Mouse (Mus musculus) liver (tissue): ENCODE data around the gene H13.

Experiments used
- DNase-seq: peaks from one replicate; pipeline ENCODE4 v3.0.0-alpha.2; 2020; ENCODE audit warnings: mixed read lengths

Gene H13

DNA sequence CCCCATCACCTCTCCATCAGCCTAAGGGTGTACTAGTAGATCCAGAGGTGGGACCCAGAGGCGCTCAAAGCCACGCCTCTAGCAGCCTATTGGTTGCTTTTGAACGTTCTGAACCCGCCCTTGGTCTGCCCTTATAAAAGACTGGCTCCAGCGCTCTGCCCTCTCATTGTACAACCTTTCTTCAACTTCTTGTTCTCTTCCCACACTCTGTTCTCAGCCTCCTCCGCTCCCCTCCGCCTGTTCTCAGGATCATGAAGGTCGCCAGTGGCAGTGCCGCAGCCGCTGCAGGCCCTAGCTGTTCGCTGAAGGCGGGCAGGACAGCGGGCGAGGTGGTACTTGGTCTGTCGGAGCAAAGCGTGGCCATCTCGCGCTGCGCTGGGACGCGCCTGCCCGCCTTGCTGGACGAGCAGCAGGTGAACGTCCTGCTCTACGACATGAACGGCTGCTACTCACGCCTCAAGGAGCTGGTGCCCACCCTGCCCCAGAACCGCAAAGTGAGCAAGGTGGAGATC is 66.9 kb downstream of the H13 start, which contains the start of gene Id1:
Gene Id1, plus strand, starts transcription at position 162 of the 512 bp plus-strand sequence.
- DNase-seq: peak; percentile 91

DNA sequence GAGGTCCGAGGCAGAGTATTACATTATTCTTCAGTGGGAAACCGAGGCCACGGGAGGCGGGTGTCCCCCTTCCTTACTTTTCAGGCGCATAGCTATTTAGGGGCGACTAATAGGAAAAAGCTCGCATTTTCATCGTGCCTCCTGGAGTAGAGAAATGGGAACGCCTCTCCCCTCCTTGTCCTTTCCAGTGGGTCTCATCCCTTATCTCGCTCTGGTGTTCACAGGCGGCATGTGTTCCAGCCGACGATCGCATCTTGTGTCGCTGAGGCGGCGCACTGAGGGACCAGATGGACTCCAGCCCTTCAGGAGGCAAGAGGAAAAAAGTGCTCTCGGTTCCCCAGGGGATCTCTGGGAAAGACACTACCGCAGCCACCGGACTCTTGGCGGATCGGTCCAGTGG is 67.5 kb downstream of the H13 start:
- peak; percentile 79 for DNase-seq

DNA sequence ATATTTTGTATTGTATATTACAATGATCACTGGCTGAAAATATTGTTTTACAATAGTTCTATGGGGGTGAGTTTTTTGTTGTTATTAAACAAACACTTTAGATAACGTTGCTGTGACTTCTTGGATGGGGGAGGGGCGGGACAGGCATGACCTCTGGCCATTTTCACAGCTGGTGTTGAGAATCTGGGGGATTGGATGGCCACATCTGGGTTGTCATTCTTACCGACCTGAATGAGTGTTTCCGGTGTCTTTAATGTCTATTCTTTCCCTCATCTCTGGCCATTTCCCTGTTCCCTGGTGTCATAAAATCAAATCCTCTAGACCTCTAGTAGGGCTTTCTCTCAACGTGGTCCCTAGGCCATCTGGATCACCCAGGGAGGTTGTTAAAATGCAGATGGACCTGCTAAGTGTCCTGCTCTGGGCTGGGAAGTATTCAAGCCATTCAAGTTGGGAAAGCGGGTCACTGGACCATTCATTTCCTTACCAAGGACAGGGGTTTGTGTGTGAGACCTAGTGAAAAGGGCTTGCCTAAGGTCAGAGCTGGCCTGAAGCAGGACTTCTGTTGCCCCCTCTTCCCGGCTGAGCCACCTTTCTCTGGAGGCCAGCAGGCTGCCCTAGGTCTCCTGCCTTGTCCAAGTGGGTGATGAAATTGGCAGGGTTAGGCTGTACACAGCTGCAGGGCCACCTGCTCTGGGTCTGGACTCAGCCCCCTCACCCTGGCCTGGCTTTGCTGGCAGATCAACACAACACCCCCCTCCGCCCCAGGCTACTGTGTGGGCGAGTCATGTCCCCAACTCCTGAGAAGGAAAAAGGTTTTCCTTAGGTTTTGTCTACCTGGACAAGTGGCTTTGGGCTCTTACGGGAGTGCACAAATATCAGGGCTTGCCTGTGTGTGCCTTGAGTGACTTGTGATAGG is 68.3 kb downstream of the H13 start:
- DNase-seq: no peak

DNA sequence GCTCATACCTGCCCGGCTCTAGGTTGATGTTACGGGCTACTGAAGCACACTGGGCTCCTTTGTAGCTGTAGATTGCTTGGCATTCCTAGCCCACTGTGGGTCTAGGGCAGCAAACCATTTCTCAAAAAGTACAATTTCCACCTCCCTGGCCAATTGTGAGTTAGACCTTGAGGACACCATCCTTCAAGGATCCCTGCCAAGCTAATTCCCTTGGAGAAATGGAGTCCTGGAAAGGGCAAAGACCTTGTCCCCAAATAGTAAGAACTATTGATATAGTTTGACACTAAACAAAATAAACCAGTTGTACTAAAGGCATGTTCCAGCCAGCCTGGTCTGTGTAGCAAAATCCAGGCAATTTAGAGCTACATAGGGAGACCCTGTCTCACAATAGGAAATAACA is 69.1 kb downstream of the H13 start:
- no peak for DNase-seq

DNA sequence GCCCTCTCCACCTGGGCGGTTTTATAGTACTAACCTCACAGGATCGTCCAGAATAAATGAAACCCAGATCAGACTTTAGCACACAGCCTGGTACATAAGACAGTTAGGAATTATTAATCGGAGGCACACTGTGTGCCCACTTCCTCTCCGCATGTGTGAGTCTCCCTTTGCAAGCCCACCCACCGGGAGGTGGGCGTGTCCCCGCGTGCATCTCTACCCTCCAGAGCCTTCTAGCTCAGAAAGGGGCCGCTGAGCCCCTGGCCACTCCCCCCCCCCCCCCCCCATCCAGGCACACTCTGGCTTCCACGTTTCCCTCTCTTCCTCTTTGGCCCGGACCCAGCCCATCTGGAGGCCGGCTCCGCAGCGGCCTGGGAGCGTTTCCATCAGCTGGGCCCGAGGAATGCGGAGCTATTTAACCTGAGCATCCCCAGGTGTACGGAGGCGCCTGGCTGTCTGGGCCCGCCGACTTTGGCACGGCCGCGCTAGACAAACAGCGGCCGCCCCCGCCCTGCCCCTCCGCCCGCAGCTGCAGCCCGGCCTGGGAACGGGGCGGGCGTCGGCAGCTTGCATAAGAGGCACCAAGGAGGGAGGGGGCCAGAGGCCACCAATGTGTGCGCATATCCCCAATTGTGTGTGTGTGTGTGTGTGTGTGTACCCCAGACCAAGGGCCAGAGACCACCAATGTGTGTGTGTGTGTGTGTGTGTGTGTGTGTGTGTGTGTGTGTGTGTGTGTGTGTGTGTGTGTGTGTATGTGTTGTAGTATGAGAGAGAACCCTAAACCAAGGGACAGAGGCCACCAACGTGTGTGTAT is 70.0 kb downstream of the H13 start:
- peak; percentile 80 for DNase-seq

DNA sequence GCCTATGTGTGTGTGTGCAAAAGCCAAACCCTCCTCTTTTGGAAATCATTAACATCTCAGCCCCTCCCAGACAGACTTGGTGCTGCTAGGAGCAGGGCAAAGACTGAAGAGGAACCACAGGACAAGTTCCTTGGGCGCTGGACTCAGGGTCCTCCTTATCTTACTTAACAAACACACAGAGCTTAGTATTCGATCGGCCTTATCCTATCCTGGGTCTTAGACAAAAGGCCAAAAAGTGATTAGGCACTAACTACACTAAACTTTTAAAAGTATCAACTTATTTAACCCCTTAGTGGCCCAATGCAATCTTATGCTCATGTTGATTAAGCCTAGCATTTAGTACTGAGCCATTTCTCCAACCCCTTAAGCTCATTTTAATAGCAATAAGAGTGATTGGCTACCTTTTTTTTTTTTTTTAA is 70.6 kb downstream of the H13 start:
- DNase-seq: peak; percentile 64

DNA sequence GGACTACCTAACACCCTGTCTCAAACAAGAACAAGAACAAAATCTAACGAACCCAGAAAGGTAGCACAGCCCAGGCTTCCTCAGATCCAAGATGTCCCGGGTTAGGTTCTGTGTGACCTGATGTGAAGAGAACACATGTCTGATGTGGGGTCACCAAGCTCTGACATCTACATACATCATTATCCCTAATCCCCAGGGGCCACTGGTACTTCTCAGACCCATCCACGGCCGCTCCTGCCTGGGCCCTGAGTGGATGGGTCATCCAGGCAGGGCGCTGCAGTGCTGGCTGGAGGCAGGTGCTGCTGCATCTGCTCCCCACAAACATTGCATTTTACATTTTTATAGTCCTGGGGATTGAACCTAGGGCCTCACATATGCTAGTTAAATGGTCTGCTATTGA is 71.2 kb downstream of the H13 start:
- no peak for DNase-seq

DNA sequence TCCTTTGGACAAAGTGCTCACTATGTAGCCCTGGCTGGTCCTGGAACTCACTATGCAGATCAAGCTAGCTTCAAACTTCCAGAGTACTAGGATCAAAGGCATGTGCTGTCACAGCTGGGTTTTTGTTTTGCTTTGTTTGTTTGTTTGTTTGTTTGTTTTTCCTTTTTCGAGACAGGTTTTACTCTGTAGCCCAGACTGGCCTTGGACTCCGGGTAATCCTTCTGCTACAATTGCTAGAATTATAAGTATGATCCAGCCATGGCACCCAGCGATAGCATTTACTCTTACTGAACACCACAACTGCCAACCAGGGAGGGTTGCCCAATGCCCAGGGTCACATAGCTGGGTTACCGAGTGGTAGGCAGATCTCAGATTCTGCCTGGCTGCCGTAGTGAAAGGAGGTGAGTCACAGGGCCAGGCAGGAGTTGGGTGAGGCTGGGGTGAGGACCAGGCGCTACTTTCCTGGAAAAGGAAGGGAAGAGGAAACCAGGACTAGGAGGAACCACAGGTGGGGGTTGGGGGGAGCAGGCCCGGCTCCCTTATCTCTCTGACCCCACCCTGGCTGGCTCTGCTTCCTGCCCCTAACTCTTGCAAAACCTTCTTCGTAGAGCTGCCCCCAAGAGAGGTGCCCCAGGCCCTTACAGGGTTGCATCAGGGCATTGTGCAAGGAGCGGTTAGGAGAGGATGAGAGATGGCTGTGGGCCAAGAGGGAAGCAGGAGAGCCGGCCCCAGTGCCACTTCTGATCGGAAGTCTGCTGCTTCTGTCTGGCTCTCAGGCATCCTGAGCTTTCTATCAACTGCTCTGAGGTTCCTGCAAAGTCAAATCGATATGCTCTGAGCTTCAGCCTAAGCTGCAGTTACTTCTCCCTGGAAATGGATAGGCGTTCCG is 72.1 kb downstream of the H13 start:
- peak; percentile 71 for DNase-seq

DNA sequence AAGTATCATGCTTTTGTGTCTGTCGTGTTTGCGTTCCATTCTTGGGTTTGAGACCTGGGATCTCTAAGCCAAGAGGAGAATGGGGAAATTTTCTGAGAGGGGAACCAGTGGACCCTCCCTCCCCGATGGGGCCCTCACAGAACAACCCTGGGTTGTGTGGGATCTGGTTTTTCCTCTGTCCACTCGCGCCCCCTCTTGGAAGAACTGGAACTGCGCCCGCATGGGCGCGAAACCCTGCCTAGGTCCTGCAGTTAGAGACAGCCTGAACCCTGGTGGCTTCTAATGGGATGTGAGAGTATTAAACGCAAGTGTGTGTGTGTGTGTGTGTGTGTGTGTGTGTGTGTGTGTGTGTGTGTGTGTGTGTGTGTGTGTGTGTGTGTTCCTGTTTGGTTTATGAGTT is 73.2 kb downstream of the H13 start:
- peak; percentile 84 for DNase-seq

DNA sequence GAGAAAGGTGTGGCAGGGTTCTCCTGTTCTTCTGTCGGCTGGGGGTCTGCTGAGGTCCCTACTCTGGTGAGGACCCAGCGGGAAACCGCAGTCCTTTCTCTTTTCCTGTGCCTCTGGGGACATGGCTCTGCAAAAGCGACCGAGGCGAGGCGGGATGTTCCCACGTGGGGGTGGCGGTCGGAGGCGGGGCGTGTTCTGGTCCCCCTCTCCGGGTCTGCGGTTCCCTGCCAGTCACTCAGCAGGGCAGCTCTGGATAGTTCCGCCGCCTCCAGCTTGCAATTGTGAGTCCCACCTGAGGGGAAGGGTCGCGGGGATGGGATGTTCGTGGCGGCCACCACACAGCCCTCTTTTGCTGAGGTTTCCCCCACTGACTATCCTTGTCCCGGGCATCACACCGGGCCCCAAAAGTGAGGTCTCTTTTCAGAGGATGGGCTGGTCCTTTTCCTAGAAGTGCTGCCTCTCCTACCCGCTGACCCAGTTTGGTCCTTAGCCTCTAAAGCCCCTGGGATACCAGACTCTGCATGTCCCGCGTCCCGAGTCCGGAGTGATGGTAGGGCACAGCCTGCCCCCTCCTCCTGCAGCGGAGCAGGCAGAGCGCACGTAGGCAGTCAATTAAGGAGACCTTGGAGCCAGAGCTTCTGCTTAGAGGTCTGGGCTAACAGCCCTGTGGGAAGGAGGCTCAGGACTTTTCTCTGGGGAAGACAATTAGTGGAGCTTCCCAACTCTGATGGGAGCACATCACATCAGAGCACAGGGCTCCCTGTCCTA is 84.9 kb downstream of the H13 start, which contains the start of gene Cox4i2:
Gene Cox4i2, plus strand, starts transcription at position 230 of the 768 bp plus-strand sequence.
- DNase-seq: peak; percentile 35

DNA sequence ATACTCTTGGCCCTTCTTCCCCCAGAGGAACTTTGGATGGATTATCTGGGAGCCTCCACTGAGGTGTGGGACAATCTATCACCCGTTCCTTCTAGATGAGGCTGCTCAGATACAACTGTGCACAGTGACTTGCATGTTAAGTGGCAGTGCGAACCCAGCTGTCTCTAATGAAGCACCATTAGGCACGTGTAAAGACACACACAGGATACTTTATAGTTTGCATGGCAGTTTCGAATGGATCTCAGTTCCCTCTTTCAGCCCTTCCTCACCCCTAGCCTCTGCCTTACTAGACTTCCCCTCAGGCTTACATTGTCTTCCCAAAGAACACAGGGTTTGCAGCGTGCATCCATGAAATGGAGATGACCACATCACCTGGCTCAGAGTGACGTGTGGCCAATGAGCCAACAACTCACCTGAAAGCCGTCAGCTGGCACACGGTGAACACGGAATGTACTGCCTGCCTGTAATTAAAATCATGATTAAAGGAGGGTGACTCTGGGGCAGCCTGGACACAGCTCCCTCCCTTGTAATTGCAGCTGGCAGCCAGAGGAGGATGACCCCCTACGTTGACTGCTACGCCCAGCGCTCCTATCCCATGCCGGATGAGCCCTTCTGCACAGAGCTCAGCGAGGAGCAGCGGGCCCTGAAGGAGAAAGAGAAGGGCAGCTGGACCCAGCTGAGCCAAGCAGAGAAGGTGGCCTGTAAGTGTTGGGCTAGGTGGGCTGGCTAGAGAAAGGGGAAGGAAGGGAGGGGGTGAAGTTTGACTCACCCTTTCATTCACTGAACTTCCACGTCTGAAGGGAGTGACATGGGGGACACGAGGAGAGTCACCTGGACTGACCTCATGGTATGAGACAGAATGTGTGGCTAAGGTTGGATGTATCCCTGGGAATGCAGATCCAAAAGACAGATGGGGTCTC is 87.5 kb downstream of the H13 start:
- DNase-seq: no peak

DNA sequence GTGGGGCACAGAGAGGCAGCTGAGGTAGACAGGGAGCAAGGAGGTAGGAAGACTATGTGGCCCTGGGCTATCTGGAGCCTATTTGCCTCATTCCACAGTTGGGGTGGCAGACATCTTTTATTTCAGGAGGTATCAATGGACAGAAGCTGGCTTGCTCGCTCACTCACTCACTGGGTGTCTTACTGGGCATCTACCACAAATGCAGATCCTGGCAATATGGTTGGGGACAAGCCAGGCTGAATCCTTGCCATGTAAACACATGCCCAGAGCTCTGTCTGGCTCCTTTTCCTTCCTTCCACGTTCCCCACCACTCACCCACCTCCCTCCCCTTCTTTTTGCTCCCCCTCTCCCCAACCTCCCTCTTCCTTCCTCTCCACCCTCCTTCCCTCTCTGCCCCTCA is 88.2 kb downstream of the H13 start:
- DNase-seq: no peak
